Mouse (Mus musculus) lung, postnatal 36 days (tissue): ENCODE results near the gene Ddx39.
A peak's percentile ranks its signal among the peaks of the same experiment; 100 is the strongest.

ENCODE experiments used
- DNase-seq: peaks from one replicate; pipeline ENCODE4 v3.0.0; 2022; ENCODE audit warnings: mixed read lengths

The Ddx39 gene

DNA sequence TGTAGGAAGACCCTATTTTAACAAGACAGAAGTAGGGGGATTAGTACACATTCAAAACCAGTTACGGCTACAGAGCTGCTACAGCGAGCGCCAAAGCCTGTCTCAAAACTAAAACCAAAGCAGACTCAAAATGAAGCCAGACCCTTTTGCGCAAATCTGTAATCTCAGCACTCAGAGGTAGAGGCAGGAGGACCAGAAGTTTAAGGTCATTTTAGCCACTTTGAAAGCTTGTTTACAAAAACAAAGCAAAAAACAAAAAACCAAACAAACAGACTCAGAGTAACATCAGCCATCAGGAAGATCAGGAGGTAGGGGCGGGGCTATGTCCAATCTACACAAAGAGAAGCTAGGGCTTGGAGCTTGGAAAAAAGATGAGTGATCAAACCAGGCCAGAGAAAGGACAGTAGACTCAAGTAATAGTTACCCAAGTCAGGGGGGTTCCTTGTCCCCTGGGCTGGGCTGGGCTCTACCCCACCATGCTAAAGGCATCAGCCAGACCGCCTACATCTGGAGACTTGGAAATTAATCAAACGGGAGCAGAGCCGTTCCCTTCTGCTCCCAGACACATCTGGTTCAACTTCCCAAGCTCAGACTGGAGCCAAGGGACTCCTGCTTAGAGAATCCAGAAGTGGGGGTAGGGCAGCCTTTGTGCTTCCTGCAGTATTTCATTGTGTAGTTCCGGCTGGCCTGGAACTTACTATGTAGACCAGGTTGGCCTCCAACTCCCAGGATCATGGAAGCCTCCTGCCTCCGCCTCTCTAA is 24.2 kb downstream of the Ddx39 start:
- DNase-seq = peak; percentile 45

DNA sequence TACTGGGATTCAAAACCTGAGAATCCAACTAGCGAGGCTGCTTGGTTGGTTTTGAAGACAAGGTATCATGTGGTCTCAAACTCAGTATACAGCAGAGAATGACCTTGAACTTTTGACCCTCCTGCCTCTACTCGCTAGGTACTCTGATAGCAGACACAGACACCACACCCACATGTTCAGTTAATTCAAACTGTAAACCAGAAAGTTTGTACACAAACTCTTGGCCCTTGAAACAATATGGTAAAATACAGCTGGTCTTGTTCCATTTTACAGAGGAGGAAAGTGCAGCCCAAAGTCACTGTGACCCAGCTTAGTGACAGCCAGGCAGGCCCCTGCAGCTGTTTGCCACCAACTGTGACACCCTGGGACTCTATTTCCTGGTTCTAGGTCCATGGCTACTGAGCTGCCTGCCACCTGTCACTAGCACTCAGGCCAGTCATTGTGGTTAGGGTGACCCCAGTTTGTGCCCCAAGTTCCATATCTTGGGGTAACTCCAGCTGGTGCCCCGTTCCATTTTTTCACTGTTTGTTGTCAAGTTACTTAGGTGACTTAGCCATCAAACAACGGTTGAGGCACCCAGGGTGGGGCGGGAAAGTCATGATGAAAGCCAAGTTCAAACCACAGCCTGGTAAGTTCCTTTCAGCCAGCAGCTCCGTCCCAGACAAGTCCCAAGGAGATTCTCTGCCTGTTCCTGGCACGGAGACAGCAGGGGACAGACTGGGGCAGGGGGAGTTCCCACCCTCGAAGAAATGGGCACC is 24.9 kb downstream of the Ddx39 start:
- peak; percentile 78 for DNase-seq

DNA sequence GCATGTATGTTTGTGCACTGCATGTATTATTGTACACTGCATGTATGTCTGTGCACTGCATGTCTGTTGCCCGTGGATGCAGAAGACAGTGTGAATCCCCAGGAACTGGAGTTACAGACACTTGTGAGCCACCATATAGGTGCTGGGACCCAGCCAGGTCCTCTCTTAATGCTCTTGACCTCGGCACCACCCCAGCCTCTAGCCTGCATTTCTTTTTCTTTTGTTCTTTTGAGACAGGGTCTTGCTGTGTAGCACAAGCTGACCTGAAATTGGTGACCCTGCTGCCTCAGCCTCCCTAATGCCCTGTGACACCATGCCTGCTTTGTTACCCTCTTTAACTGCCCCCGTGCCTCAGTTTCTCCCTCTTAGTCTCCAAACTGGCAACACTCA is 25.6 kb downstream of the Ddx39 start:
- peak; percentile 37 for DNase-seq

DNA sequence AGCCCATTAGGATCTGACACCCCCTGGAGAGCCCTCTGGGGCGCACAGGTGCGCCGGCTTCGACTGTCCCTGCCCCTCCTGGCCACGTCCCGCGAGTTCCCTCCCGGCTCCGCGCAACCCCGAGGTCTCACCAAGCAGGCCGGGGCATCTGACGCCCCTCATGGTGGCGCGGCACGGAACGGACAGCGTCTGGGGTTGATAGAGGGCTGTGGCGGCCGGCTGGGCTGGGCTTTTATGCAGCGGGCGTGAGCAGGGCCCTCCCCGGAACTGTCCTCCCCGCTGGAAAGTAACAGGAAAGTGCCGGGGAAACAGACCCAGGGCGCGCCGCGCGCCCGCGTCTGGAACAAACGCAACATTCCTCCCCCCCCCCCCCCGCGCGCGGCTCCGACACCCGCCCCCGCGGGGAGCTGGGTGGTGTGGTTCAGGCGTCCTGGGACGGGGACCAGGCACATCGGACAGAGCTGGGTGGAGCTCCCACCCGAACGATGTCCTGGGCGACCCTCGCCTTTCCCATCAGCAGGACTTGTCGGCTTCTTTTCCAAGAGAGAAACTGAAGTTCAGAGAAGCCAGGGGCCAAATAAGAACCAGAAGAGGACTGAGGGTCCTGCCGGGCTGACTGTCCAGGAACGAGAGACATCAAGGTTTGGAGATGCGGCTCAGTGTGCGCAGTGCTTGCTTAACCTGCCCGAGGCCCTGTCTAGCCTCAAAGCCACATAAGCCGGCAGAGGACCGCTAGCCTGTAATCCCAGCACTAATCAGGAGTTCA is 26.2 kb downstream of the Ddx39 start, which contains the start of gene Adgre5:
Gene Adgre5 (minus strand): TSS at position 351 of the 766 bp plus-strand sequence.
- DNase-seq = peak; percentile 92

DNA sequence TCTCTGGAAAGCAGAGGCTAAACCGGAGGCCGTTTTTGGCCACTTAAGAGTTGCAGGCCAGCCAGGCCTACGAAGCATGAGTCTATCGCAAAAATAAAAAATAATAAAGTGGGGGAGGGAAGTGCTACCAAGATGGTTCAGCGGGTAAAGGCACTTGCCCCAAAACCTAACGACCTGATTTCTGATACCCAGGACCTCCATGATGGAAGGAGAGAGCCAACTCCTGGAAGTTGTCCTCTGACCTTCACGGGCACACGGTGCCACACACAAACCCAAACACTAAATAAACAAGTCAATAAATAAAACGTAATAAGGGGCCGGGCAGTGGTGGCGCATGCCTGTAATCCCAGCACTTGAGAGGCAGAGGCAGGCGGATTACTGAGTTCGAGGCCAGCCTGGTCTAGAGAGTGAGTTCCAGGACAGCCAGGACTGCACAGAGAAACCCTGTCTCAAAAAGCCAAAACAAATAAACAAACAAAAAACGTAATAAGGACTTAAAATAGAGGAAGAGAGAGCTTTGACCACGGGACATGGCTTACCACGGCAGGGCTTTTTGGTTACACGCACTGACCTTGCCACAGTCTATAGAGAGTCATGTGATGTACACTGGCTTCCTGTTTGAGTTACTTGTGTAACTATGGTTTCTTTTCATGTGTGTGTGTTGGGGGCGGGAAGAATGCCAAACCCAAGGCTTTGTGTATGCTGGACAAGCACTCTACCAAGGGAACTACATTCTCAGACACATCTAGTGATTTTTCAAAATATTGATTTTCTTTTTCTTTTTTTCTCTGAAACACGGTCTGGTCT is 27.1 kb downstream of the Ddx39 start:
- DNase-seq = peak; percentile 87

DNA sequence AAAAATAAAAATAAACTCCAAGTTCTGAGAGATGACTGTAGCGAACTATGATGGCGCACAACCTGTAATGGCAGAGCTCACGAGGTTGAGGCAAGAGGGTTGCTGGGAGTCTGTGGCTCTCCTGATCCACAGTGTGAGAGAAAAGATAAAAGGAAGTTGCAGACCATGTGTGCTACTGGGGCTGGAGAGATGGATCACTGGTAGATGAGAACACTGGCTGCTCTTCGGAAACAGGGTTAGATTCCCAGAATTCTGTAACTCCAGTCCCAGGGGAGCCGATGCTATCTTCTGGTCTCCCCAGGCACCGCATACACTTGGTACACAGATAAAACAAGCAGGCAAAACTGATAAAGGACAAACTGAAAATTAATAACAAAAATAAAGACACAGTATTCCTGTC is 28.0 kb downstream of the Ddx39 start:
- DNase-seq = no peak

DNA sequence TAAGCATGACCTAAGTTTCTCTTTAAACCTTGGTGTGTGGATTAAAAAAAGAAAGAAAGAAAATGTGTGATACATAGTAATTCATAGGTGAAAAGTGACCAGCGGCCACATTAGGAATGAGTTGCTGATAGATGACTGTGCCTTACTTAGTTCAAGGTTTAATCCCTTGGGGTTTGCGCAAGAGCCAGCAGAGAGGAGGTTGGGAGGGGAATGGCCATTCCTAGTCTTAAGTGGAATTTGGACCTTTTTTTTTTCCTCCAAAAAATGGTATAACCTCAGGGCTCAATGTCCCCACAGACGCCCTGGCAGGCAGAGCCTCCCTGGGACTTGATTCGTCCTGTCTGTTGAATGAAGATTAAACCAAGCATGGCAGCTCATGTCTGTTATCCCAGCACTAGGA is 29.1 kb downstream of the Ddx39 start:
- no peak for DNase-seq

DNA sequence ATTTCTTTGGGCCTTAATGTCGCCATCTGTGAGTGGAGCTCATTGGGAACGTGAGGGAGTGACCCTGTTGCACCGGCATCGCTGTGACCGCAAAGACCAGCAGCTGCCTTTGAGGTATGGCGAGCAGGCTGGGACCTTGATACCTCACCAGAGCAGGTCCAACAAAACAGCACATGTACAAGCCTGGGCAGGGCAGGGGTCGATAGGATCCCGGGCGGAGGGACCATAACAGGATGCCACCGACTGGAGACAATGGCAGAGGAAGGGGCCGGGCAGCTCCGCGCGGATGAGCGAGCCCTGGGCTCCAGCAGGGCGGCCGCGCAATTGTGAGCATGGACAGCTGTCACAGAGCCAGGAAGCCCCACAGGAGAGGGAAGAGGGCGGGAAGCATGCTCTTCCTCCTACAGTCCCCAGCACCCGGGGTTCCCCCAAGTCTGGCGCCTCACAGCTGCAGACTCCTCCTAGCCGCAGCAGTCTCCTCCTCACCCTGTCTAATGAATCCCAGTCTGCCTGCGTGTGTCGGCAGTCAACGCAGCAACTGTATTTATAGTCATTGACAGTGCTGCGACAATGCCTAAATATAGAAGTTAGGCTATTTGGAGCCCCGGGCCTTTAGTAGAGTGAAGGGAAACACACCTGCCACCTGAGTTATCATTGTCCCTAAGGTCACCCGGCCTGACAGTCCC is 32.8 kb downstream of the Ddx39 start:
- peak; percentile 92 for DNase-seq

DNA sequence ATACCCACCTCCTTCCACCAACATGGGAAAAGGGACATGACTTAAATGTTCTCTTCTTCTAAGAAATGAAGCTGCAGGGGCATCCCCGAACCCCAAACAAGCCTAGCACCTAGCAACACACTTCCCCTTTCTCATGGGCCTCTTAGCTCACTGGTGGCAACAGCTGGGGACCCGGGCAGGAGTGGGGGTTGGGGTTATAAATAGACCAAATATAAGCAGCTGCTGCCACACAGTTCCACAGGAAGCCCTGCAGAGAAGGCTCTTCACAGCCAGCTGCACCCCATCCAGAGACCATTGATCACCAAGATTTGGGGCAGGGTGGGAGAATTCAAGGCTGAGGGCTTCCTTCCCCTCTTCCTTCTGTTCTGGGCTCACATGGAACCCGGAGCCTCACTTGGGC is 33.7 kb downstream of the Ddx39 start:
- peak; percentile 86 for DNase-seq

DNA sequence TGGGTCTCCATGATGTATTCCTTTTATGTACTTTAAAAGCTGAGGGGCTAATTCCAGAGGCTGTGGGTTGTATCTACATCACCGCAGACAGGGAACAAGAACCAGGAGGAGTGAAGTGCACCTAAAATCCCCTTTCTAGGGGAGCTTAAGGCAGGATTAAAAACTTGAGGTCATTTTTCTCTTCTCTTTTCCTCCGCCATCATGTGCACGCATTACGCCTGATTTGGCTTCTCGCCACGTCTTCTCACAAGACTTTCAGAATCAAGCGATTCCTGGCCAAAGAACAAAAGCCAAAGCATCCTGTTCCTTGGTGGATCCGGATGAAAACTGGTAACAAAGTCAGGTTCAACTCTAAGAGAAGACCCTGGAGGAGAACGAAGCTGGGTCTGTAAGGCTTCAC is 34.3 kb downstream of the Ddx39 start:
- DNase-seq = peak; percentile 47

DNA sequence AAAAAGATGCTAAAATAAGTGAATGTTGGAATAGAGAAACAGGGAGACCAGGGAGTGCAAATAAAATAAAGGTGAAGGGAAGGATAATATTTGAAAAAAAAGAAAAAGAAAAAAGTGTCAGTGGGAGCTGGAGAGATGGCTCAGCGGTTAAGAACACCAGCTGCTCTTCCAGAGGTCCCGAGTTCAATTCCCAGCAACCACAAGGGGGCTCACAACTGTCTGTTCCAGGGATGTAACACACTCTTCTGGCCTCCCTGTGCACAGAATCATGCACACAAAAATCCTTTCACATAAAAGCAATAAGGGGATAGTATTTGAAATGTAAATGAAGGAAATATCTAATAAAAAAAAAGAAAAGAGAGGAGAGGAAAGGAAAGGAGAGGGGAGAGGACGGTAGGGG is 39.2 kb downstream of the Ddx39 start:
- no peak for DNase-seq

DNA sequence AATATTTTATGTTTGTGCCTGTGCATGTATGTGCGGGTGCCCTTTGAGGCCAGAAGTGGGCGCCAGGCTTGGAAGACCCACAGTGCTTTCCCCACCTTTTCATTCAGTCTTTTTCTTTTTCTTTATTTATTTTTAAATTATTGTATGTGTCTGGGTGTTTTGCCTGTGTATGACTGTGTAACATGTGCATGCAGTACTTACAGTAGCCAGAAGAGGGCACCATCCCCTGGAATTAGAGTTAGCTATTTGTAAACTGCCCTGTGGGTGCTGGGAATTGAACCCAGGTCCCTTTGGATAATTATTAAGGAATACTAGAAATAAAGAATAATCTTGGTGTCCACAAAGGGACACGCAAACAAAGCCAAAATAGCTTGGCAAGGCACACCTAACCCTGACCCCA is 41.3 kb downstream of the Ddx39 start:
- DNase-seq = no peak

DNA sequence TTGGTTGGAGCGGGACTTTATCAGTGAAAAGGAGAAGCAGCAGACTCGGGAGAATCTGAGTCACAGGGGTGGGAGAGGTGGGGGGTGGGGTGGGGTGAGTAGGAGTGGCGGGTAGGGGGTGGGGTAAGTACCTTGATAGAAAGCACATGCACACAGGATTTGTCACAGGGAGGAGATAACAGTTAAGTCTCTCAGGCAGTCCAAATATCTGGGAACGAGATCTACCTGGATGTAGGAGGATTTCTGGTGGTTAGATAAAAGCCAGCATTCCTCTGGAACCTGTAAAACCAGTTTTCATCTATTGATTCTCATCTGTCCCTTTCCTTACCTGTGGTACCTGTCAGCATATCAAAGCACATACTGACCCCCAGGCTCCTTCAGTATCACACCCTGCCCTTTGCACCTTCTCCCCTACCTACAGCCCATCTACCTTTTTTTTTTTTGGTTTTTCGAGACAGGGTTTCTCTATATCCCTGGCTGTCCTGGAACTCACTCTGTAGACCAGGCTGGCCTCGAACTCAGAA is 42.2 kb downstream of the Ddx39 start:
- DNase-seq = no peak

DNA sequence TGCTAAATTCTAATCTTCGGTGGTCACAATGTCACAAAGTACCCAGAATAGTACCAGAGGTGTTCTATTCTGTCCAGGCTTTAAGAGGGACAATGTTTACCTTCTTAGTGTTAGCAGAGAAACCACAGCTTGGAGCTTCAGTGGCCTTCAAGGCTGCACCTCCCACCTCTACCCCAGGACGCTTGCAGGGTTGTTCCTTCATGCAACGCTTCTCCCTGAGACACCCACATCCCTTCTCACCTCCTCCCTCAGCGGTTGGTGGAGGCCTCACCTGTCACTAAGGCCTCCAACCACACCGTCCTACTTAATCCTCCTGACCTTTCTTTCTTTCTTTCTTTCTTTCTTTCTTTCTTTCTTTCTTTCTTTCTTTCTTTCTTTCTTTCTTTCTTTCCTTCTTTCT is 43.3 kb downstream of the Ddx39 start:
- DNase-seq = no peak

DNA sequence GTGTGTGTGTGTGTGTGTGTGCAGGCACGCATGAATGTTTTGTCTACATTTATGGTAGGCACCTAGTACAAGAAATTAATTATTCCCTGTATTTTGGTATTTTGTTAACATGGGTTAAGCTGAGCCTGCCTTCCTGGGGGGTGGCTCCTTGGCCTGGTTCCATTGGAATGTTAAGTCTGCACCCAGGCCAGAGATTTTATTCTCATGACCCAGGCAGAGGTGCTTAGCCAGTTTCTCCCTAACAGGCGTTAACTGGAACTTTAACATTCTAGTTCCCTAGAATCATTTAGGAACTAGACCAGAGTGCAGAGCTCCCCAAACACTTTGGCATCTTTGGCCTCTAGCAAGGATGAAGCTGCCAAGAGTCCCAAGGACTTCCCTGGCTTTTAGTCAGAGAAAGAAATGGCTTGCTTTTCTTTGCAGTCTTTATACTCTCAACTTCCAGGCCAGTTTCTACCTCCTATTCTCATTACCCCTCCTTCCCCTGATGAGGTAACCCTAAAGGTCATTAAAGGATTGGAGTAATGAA is 44.3 kb downstream of the Ddx39 start:
- DNase-seq = peak; percentile 51

DNA sequence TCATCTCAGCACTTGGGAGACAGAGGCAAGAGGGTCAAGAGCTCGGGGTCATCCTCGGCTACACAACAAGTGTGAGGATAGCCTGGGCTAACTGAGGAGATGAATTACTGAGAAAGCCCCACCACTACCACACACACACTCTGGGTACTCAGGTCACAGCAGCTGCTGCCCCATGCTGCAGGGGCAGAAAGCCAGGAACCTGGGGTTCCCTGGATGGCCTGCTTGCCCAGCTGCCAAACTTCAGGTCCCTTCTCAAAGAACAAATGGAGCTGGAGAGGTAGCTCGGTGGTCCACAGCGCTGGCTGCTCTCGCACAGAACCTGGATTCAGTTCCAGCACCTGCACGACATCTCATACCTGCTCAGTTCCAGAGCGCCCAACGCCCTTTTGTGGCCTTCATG is 49.1 kb downstream of the Ddx39 start:
- DNase-seq = no peak

DNA sequence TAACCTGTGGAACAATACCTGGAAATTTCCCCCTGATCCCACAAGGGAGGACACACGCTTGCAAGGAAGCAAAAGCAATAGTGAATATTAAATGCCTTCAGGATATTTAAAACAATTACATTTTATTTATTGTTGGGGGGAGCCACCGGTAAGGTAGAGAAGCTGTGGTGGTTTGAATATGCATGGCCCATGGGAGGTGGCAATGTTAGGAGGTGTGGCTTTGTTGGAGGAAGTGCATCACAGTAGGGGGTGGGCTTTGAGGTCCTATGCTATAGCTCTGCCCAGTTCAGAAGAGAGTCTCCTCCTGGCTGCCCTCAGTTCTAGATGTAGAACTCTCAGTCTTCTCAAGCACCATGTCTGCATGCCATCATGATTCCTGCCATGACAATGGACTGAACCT is 49.7 kb downstream of the Ddx39 start:
- DNase-seq = no peak

DNA sequence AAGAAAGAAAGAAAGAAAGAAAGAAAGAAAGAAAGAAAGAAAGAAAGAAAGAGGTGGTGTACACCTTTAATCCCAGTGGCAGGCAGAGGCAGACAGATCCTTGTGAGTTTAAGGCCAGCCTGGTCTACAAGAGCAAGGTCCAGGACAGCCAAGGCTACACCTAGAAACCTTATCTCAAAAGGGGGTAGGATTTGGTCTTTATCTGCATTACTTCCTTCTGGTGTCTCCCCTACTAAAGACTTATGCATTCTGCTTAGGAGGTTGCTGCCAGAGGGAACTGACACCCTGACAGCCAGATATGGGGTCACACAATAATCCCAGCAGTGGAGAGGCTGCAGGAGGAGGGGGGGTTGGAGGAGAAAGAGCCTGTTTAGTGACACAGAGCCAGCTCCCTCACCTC is 50.7 kb downstream of the Ddx39 start:
- DNase-seq = no peak

DNA sequence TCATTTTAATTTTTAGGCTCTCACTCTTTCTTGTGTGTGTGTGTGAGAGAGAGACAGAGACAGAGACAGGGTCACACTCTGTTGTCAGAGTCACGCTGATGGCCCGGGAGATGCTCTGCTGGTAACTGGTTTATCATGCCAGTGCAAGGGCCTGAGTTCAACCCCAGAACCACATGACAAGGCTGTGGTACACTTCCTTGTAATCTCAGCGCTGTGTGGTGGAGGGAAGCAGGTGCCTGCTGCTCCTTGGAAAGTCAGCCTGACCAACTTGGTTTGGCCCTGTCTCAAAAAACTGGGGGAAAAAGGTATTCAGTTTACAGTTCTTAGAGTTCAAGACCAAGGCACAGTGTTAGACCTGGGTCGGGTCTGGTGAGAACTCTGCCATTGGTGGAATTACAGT is 52.5 kb downstream of the Ddx39 start:
- DNase-seq = no peak

DNA sequence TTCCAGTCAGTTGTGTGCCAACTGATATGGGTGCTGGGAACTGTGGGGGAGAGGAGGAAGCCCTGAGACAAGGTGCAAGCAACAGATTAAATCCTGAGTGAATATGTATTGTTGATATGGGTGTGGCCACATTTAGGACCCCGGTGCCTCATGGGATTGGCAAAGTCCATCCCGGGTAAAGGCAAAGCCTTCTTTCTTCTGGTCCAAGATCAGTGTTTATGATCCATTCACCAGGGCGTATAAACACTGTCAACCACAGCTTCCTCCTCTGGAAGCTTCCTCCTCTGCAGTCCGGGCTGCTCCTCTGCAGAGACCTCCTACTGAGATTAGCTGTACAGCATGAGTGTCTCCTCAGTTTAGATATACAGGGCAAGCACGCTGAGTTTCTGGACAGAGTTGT is 53.5 kb downstream of the Ddx39 start:
- DNase-seq = peak; percentile 87

DNA sequence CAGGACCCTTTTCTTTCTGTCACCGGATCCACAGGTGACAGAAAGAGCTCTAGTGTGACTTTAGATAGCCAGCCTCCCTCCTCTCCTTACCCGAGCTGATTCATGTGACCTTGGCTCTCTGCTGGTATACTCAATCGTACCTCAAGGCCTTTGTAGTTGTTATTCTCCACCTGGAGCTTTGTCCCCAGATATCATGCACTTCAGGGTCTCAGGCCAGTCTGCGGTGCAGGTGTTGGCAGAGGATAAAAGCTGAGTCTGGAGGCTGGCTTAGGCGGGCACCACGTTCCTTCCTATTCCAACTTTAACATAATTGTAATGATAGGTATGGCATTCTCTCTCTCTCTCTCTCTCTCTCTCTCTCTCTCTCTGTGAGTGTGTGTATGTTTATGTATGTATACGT is 54.7 kb downstream of the Ddx39 start:
- DNase-seq = no peak

DNA sequence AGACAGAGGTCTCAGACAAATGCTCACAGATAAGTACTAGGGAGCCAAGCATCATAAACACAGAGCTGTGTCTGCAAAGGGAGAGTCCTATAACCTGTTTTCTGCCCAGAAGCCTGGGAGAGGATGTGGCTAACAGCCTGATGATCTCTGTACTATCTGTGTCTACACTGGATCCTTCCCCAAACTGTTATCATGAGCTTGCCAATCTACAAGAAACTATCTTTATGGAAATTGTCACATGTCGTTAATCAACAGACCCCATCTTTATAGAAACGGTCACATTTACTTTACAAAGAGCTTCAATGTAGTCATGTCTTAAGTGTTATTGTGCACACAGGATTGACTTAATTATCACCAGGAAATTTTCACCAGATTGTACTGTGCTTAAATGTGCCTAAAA is 55.7 kb downstream of the Ddx39 start:
- DNase-seq = no peak
